Mouse (Mus musculus) midbrain, postnatal 0 days (tissue): ENCODE data around the gene Cacnb3. TPM values are rescaled to one million over a fixed set of nuclear protein-coding genes. Genes with fewer than 3 reads are reported as not detected.

Source experiments
- ATAC-seq: fragments of 200-750 bp; cut with Nextera tagmentation; 2 replicates; pipeline ENCODE4 v1.8.0; 2017; ENCODE audit warnings: moderate number of reproducible peaks, mild to moderate bottlenecking, moderate TSS enrichment, moderate library complexity; ENCODE audit not compliant: low FRiP score
- DNase-seq: peaks from one replicate; pipeline ENCODE4 v3.0.0-alpha.2; 2015; ENCODE audit warnings: low spot score
- H3K27ac ChIP-seq: fragments of 300-500 bp; sonication (generic); 2 replicates; pipeline ENCODE4 v1.5.1; 2014; ENCODE audit warnings: low read depth, mild to moderate bottlenecking, low read length, mixed read lengths
- H3K27me3 ChIP-seq: fragments of 300-500 bp; sonication (generic); 2 replicates; pipeline ENCODE4 v1.6.1; 2014; ENCODE audit warnings: low read length, control low read depth, mixed read lengths; ENCODE audit not compliant: insufficient read depth
- H3K36me3 ChIP-seq: fragments of 300-500 bp; sonication (generic); 2 replicates; pipeline ENCODE4 v1.6.1; 2014; ENCODE audit warnings: low read length, control low read depth, mixed read lengths; ENCODE audit not compliant: insufficient read depth
- H3K4me1 ChIP-seq: fragments of 300-500 bp; sonication (generic); 2 replicates; pipeline ENCODE4 v1.6.1; 2014; ENCODE audit warnings: mild to moderate bottlenecking, control low read depth, antibody characterized with exemption, low read length, mixed read lengths; ENCODE audit not compliant: insufficient read depth
- H3K4me2 ChIP-seq: fragments of 300-500 bp; sonication (generic); 2 replicates; pipeline ENCODE4 v1.6.1; 2014; ENCODE audit warnings: low read depth, mild to moderate bottlenecking, low read length, mixed read lengths; ENCODE audit not compliant: poor library complexity, severe bottlenecking
- H3K4me3 ChIP-seq: fragments of 300-500 bp; sonication (generic); 2 replicates; pipeline ENCODE4 v1.5.1; 2014; ENCODE audit warnings: low read depth, mild to moderate bottlenecking, low read length, moderate library complexity
- H3K9ac ChIP-seq: fragments of 300-500 bp; sonication (generic); replicated peaks from 2 replicates; pipeline ENCODE4 v1.6.1; 2014; ENCODE audit warnings: mild to moderate bottlenecking, low read length, moderate library complexity, mixed read lengths; ENCODE audit not compliant: poor library complexity, severe bottlenecking
- H3K9me3 ChIP-seq: fragments of 300-500 bp; sonication (generic); 2 replicates; pipeline ENCODE4 v1.6.1; 2016; ENCODE audit warnings: low read length, control low read depth
- CTCF ChIP-seq: IDR thresholded peaks from 2 replicates; pipeline ENCODE4 v1.5.1; 2016; ENCODE audit warnings: antibody characterized with exemption, mild to moderate bottlenecking
- WGBS: fragments of 180-500 bp; shearing (Covaris S2); extraction: QIAGEN DNeasy Blood & Tissue Kit; methylation state at CpG from one replicate; pipeline ENCODE4 v1.1.7; 2014; 5-methylcytosine and 5-hydroxymethylcytosine counted together
- polyA plus RNA-seq: library from polyadenylated mRNA; unstranded; fragments of >200 nt; fragmentation: Nextera tagmentation; extraction: Ambion mirVana; gene quantifications from 2 replicates; pipeline ENCODE4 v1.2.1, GENCODE M21; 2015
- total RNA-seq: library from RNA; depleted of rRNA; stranded (reverse); fragments of >200 nt; gene quantifications from 2 replicates; pipeline ENCODE4 v1.2.3, GENCODE M21; 2014; rRNA removed

Cacnb3 gene
- total and polyA plus RNA-seq, 2 experiments from 2014 or later: 150 to 239 TPM

DNA sequence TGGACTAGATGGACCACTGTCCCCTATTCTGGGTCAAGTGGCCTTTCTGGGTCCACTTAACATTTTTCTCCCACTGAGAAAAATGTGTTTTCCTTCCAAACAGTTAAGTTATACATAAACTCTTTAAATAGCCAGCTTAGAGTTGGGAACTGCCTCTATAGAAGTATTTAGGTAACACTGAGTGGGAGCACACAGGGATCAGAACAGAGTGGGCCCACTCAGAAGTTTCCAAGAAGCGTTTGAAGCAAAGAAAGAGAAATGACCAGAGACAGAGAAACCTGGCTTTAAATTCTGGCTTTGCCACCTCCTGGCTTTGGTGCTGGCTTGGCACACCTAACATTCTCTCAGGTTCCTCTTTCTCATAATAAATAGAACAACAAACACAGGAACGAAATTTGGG, 59.0 kb downstream of the Cacnb3 start:
- H3K36me3 ChIP-seq: no peaks in the 10 kb centered on the region
- H3K27ac ChIP-seq: no peak overlapping the region
- ATAC-seq (no peak), DNase-seq (no peak)
- 76% methylated on average over 2 of the region's 2 CpGs for WGBS
- no peak overlapping the region for H3K9ac ChIP-seq
- no peaks in the 10 kb centered on the region for H3K9me3 ChIP-seq
- H3K27me3 ChIP-seq: no peaks in the 10 kb centered on the region
- no peak overlapping the region for H3K4me3 ChIP-seq
- H3K4me1 ChIP-seq: peaks cover 10% of the 10 kb centered on the region
- H3K4me2 ChIP-seq: no peak overlapping the region
- TF ChIP-seq CTCF: no peak

DNA sequence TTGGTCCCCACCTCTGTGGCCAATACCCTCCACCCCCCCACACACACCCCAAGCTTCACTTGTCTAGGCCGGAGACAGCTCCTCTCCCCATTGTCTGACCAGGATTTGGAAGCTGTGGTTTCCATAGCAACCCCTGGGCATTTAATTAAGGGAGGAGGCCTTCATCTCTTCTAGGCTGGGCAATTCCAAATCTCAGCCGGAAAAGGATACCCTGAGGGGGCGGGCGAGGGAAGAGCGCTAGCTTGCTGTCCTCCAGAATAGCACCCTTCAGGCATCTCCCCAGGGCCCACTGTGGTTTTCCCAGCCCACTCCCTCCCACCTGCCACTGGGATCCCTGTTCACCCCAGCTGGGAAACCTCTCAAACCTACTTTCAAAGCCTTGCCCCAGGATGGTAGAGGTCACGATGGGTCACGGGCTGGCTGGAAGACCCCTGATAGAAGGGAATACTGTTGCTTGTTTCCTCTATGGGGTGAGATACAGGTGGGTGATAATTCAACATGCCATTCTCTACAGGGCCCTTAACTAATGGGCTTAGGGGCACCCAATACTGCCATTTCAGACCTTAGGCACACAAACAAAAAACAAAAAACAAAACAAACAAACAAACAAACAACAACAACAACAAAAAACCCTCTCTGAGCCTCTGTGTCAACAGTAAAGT, 61.0 kb downstream of the Cacnb3 start:
- Histone ChIP-seq H3K9ac (no peak overlapping the region), H3K4me1 (peaks cover 10% of the 10 kb centered on the region), H3K27me3 (no peaks in the 10 kb centered on the region), H3K27ac (no peak overlapping the region), H3K36me3 (no peaks in the 10 kb centered on the region), H3K4me3 (no peak overlapping the region), H3K4me2 (peak overlapping the region; percentile 4; the same call in 1 of the 2 replicates), H3K9me3 (no peaks in the 10 kb centered on the region)
- 17% methylated on average over 7 of the region's 7 CpGs for WGBS
- ATAC-seq (no peak), DNase-seq (peak; percentile 70)
- no peak for TF ChIP-seq CTCF

DNA sequence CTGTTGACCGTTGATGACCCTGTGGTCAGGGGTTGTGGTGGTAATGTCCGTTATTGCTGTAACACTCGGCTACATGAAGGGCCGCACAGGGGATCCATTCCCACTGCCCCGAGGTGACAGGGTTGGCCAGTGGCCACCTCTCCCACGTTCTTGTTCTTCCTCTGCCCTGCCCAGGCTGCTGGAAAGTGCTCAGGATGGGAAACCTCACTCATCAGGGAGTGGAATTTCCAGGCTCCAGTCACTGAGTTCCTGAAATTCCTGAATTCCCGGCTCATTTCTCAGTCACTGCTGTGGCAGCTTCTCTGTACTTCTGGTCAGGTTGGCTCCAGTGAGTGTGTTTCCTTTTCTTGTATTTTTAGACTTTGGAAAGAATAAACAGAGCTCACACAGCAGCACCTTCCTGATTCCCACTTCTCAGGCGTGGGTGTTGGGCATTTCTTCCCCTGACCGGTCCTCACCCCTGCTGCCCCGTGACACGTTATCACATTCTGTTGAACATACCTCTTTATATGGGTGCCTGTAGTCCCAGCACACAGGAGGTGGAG, 61.6 kb downstream of the Cacnb3 start:
- Histone ChIP-seq H3K4me1 (peaks cover 10% of the 10 kb centered on the region), H3K9ac (no peak overlapping the region), H3K9me3 (no peaks in the 10 kb centered on the region), H3K27ac (no peak overlapping the region), H3K4me2 (no peak overlapping the region), H3K4me3 (no peak overlapping the region), H3K36me3 (no peaks in the 10 kb centered on the region), H3K27me3 (no peaks in the 10 kb centered on the region)
- 53% methylated on average over 11 of the region's 11 CpGs for WGBS
- no peak for DNase-seq
- ATAC-seq: no peak
- TF ChIP-seq CTCF: no peak

Other genes with a start within 250 kb of the Cacnb3 start
- gene Olfr283, start 249.9 kb upstream of the Cacnb3 start, total RNA-seq: not detected in 2 replicates
- not detected in 2 replicates for gene Olfr283, start 249.9 kb upstream of the Cacnb3 start, polyA plus RNA-seq
- not detected in 2 replicates for gene Olfr282, start 199.6 kb upstream of the Cacnb3 start, total RNA-seq
- not detected in 2 replicates for gene Olfr282, start 199.6 kb upstream of the Cacnb3 start, polyA plus RNA-seq
- gene Olfr281, start 178.3 kb upstream of the Cacnb3 start, total RNA-seq: not detected in 2 replicates
- gene Olfr281, start 178.3 kb upstream of the Cacnb3 start, polyA plus RNA-seq: not detected in 2 replicates
- not detected in 2 replicates for gene OR5BS1P, start 160.9 kb upstream of the Cacnb3 start, total RNA-seq
- not detected in 2 replicates for gene OR5BS1P, start 160.9 kb upstream of the Cacnb3 start, polyA plus RNA-seq
- not detected in 2 replicates for gene Lalba, start 148.1 kb upstream of the Cacnb3 start, total RNA-seq
- gene Lalba, start 148.1 kb upstream of the Cacnb3 start, polyA plus RNA-seq: not detected in 2 replicates
- gene Olfr279, start 138.4 kb upstream of the Cacnb3 start, total RNA-seq: not detected in 2 replicates
- not detected in 2 replicates for gene Olfr279, start 138.4 kb upstream of the Cacnb3 start, polyA plus RNA-seq
- gene Kansl2, start 96.6 kb upstream of the Cacnb3 start, total RNA-seq: 57.4 and 66.2 TPM in 2 replicates
- gene Kansl2, start 96.6 kb upstream of the Cacnb3 start, polyA plus RNA-seq: 101 and 102 TPM in 2 replicates
- gene Ccnt1, start 59.9 kb upstream of the Cacnb3 start, total RNA-seq: 36.1 and 54.6 TPM in 2 replicates
- 47.4 and 49.7 TPM in 2 replicates for gene Ccnt1, start 59.9 kb upstream of the Cacnb3 start, polyA plus RNA-seq
- 0.82 TPM in 1 of 2 replicates, not detected in the other for gene 4930415O20Rik, start 59.8 kb upstream of the Cacnb3 start, total RNA-seq
- 0.31 TPM in 1 of 2 replicates, not detected in the other for gene 4930415O20Rik, start 59.8 kb upstream of the Cacnb3 start, polyA plus RNA-seq
- 38.0 and 40.3 TPM in 2 replicates for gene Adcy6, start 20.8 kb upstream of the Cacnb3 start, total RNA-seq
- gene Adcy6, start 20.8 kb upstream of the Cacnb3 start, polyA plus RNA-seq: 5.5 and 7.2 TPM in 2 replicates
- gene Ddx23, start 32.1 kb downstream of the Cacnb3 start, total RNA-seq: 46.7 and 50.5 TPM in 2 replicates
- gene Ddx23, start 32.1 kb downstream of the Cacnb3 start, polyA plus RNA-seq: 14.0 and 20.5 TPM in 2 replicates
- 34.5 and 42.9 TPM in 2 replicates for gene Rnd1, start 46.6 kb downstream of the Cacnb3 start, total RNA-seq
- 20.7 and 24.9 TPM in 2 replicates for gene Rnd1, start 46.6 kb downstream of the Cacnb3 start, polyA plus RNA-seq
- gene Ccdc65, start 77.4 kb downstream of the Cacnb3 start, total RNA-seq: 6.9 and 9.1 TPM in 2 replicates
- 11.4 and 12.3 TPM in 2 replicates for gene Ccdc65, start 77.4 kb downstream of the Cacnb3 start, polyA plus RNA-seq
- 1.0 and 2.8 TPM in 2 replicates for gene Fkbp11, start 97.4 kb downstream of the Cacnb3 start, total RNA-seq
- 4.4 and 5.4 TPM in 2 replicates for gene Fkbp11, start 97.4 kb downstream of the Cacnb3 start, polyA plus RNA-seq
- 122 and 144 TPM in 2 replicates for gene Arf3, start 132.4 kb downstream of the Cacnb3 start, total RNA-seq
- 89.2 and 93.8 TPM in 2 replicates for gene Arf3, start 132.4 kb downstream of the Cacnb3 start, polyA plus RNA-seq
- gene Wnt10b, start 147.3 kb downstream of the Cacnb3 start, total RNA-seq: 0.38 and 1.5 TPM in 2 replicates
- not detected in 2 replicates for gene Wnt10b, start 147.3 kb downstream of the Cacnb3 start, polyA plus RNA-seq
- gene Wnt1, start 159.0 kb downstream of the Cacnb3 start, total RNA-seq: 0.33 TPM in 2 replicates
- gene Wnt1, start 159.0 kb downstream of the Cacnb3 start, polyA plus RNA-seq: 0.81 and 1.1 TPM in 2 replicates
- 5.5 and 7.3 TPM in 2 replicates for gene Ddn, start 178.7 kb downstream of the Cacnb3 start, total RNA-seq
- gene Ddn, start 178.7 kb downstream of the Cacnb3 start, polyA plus RNA-seq: 0.51 and 0.64 TPM in 2 replicates
- 45.1 and 50.6 TPM in 2 replicates for gene Prkag1, start 200.7 kb downstream of the Cacnb3 start, total RNA-seq
- 50.6 and 57.4 TPM in 2 replicates for gene Prkag1, start 200.7 kb downstream of the Cacnb3 start, polyA plus RNA-seq
- gene Kmt2d, start 240.4 kb downstream of the Cacnb3 start, total RNA-seq: 32.2 and 32.5 TPM in 2 replicates
- 5.6 and 7.7 TPM in 2 replicates for gene Kmt2d, start 240.4 kb downstream of the Cacnb3 start, polyA plus RNA-seq